ENCODE assay signal across 25 mouse cellular contexts in the genomic region with DNA sequence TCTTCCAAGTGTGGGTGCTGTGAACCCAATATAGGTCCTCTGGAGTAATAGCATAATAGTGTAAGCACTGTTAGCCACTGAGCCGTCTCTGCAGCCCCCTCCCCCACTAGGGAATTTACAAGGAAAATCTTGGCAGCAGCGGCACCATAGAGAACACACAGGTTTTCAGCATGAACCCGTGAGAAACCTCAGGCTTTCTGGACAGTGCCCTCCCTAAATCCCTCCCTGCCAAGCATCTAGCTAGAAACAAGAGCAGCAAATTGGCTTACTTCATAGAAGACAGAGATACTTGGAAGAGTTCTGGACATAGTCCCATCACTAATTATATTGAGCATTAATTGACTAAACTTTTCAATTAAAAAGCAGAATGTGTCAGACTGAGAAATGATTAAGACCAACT. TPM values are rescaled to one million over a fixed set of nuclear protein-coding genes. Genes with fewer than 3 reads are reported as not detected.
DNase-seq lines count a peak whose midpoint lies in the region; ATAC-seq and TF ChIP-seq lines count a peak whose summit lies in the region.
"Had no signal": no experiment of that assay in that cellular context is flagged by ENCODE, and none has a peak within 500 bp of the region (broad histone marks: within the 10 kb centered on the region; RNA-seq: fewer than 3 reads in every experiment).

No protein-coding gene starts in this region.

- no peaks in the 10 kb centered on the region for H3K4me1 ChIP-seq in forebrain, embryonic 14.5 days (ENCODE audit: control insufficient read depth, insufficient read depth, low read length)
- H3K4me1 ChIP-seq in forebrain, embryonic 12.5 days: no peaks in the 10 kb centered on the region
- no peaks in the 10 kb centered on the region for H3K4me1 ChIP-seq in intestine, embryonic 14.5 days (replicated peaks; ENCODE audit: control insufficient read depth, insufficient read depth, low read length)
- H3K4me1 ChIP-seq in intestine, embryonic 16.5 days (ENCODE audit: control insufficient read depth, insufficient read depth, low read length): peaks cover 4% of the 10 kb centered on the region; the same call in 1 of the 2 replicates
- H3K4me1 ChIP-seq in hindbrain, postnatal 0 days (ENCODE audit: insufficient read depth, low read length): no peaks in the 10 kb centered on the region
- H3K4me1 ChIP-seq: forebrain, embryonic 10.5 days; heart, embryonic 12.5 days; heart, embryonic 15.5 days; intestine, embryonic 15.5 days had no signal

- no peak overlapping the region for H3K4me2 ChIP-seq in forebrain, embryonic 14.5 days (ENCODE audit: low read length)
- H3K4me2 ChIP-seq in forebrain, embryonic 12.5 days: no peak overlapping the region
- no peak overlapping the region for H3K4me2 ChIP-seq in intestine, embryonic 14.5 days (ENCODE audit: low read length)
- no peak overlapping the region for H3K4me2 ChIP-seq in intestine, embryonic 16.5 days (ENCODE audit: low read depth, low read length)
- no peak overlapping the region for H3K4me2 ChIP-seq in hindbrain, postnatal 0 days (ENCODE audit: low read depth, low read length)
- H3K4me2 ChIP-seq: heart, embryonic 12.5 days; heart, embryonic 15.5 days; hindbrain, embryonic 14.5 days; intestine, embryonic 15.5 days had no signal

- H3K9me3 ChIP-seq in forebrain, embryonic 14.5 days (replicated peaks; ENCODE audit: control insufficient read depth, low read length): no peaks in the 10 kb centered on the region
- no peaks in the 10 kb centered on the region for H3K9me3 ChIP-seq in forebrain, embryonic 12.5 days
- H3K9me3 ChIP-seq in intestine, embryonic 14.5 days (ENCODE audit: control insufficient read depth, low read length): no peaks in the 10 kb centered on the region
- H3K9me3 ChIP-seq in intestine, embryonic 16.5 days (ENCODE audit: control insufficient read depth, low read length): no peaks in the 10 kb centered on the region
- H3K9me3 ChIP-seq in hindbrain, postnatal 0 days (ENCODE audit: low read length): no peaks in the 10 kb centered on the region
- H3K9me3 ChIP-seq: forebrain, embryonic 10.5 days; heart, embryonic 12.5 days; heart, embryonic 15.5 days; intestine, embryonic 15.5 days had no signal

- WGBS in forebrain, embryonic 14.5 days: 44% methylated on average over 3 of the region's 3 CpGs
- WGBS in forebrain, embryonic 12.5 days: 57% methylated on average over 3 of the region's 3 CpGs
- WGBS in intestine, embryonic 14.5 days: 63% methylated on average over 3 of the region's 3 CpGs
- 64% methylated on average over 3 of the region's 3 CpGs for WGBS in intestine, embryonic 16.5 days
- WGBS in hindbrain, postnatal 0 days: 44% methylated on average over 3 of the region's 3 CpGs

- no peaks in the 10 kb centered on the region for H3K27me3 ChIP-seq in forebrain, embryonic 14.5 days (replicated peaks; ENCODE audit: control insufficient read depth, insufficient read depth, low read length)
- no peaks in the 10 kb centered on the region for H3K27me3 ChIP-seq in forebrain, embryonic 12.5 days
- no peaks in the 10 kb centered on the region for H3K27me3 ChIP-seq in intestine, embryonic 14.5 days (replicated peaks; ENCODE audit: control insufficient read depth, insufficient read depth, low read length)
- no peaks in the 10 kb centered on the region for H3K27me3 ChIP-seq in intestine, embryonic 16.5 days (replicated peaks; ENCODE audit: control insufficient read depth, insufficient read depth, low read length)
- no peaks in the 10 kb centered on the region for H3K27me3 ChIP-seq in hindbrain, postnatal 0 days (ENCODE audit: insufficient read depth, low read length)
- H3K27me3 ChIP-seq: heart, embryonic 12.5 days; heart, embryonic 15.5 days; intestine, embryonic 15.5 days had no signal

- H3K4me3 ChIP-seq in forebrain, embryonic 14.5 days (ENCODE audit: low read depth, low read length): no peak overlapping the region
- H3K4me3 ChIP-seq in forebrain, embryonic 12.5 days (replicated peaks): no peak overlapping the region
- H3K4me3 ChIP-seq in intestine, embryonic 14.5 days (ENCODE audit: low read depth, low read length): no peak overlapping the region
- no peak overlapping the region for H3K4me3 ChIP-seq in intestine, embryonic 16.5 days (ENCODE audit: low read length)
- no peak overlapping the region for H3K4me3 ChIP-seq in hindbrain, postnatal 0 days (ENCODE audit: low read length)
- H3K4me3 ChIP-seq: forebrain, embryonic 10.5 days; gastrocnemius, adult 2 months; heart, embryonic 12.5 days; heart, embryonic 15.5 days; intestine, embryonic 15.5 days had no signal

- no peak overlapping the region for H3K27ac ChIP-seq in forebrain, embryonic 14.5 days (ENCODE audit: low read depth, low read length)
- no peak overlapping the region for H3K27ac ChIP-seq in forebrain, embryonic 12.5 days
- H3K27ac ChIP-seq in intestine, embryonic 14.5 days (ENCODE audit: low read depth): no peak overlapping the region
- H3K27ac ChIP-seq in intestine, embryonic 16.5 days (ENCODE audit: low read length): no peak overlapping the region
- no peak overlapping the region for H3K27ac ChIP-seq in hindbrain, postnatal 0 days
- H3K27ac ChIP-seq: forebrain, embryonic 10.5 days; gastrocnemius, adult 2 months; heart, embryonic 15.5 days; hindbrain, embryonic 14.5 days; intestine, embryonic 15.5 days had no signal

- DNase-seq in forebrain, embryonic 14.5 days (ENCODE audit: low spot score): peak; percentile 71
- DNase-seq in intestine, embryonic 14.5 days (ENCODE audit: low spot score): peak; percentile 21
- DNase-seq in retina, postnatal 1 day: peak; percentile 37
- DNase-seq in retina, embryonic 14.5 days (ENCODE audit: low spot score): no peak
- no peak for DNase-seq in hindbrain, postnatal 0 days (ENCODE audit: low spot score)
- DNase-seq in urinary bladder, adult 2 months (ENCODE audit: low spot score): no peak
- DNase-seq: adrenal gland, adult 2 months; adrenal gland, postnatal 14 days; cerebellum, adult 11-12 months; cerebellum, adult 8-10 months; cerebellum, postnatal 36 days; forebrain, postnatal 0 days; gastrocnemius, adult 2 months; gastrocnemius, postnatal 14 days; heart, adult 18-20 months; heart, postnatal 10 days; heart, postnatal 4 days had no signal

- peak; percentile 50; the same call in 1 of the 2 replicates for ATAC-seq in forebrain, embryonic 14.5 days
- ATAC-seq in forebrain, embryonic 12.5 days (ENCODE audit: low FRiP score): no peak
- no peak for ATAC-seq in intestine, embryonic 14.5 days (replicated peaks; ENCODE audit: low FRiP score, low TSS enrichment, low read depth)
- no peak for ATAC-seq in intestine, embryonic 16.5 days
- ATAC-seq in hindbrain, postnatal 0 days: no peak
- ATAC-seq: forebrain, postnatal 0 days; intestine, embryonic 15.5 days had no signal

- no peak overlapping the region for H3K9ac ChIP-seq in forebrain, embryonic 14.5 days (ENCODE audit: low read length)
- no peak overlapping the region for H3K9ac ChIP-seq in forebrain, embryonic 12.5 days
- no peak overlapping the region for H3K9ac ChIP-seq in intestine, embryonic 14.5 days (ENCODE audit: low read length)
- H3K9ac ChIP-seq in intestine, embryonic 16.5 days (ENCODE audit: low read depth, low read length): no peak overlapping the region
- H3K9ac ChIP-seq in hindbrain, postnatal 0 days (replicated peaks; ENCODE audit: low read length): no peak overlapping the region
- H3K9ac ChIP-seq: forebrain, postnatal 0 days; heart, embryonic 12.5 days; heart, embryonic 15.5 days; hindbrain, embryonic 14.5 days; intestine, embryonic 15.5 days had no signal

- H3K36me3 ChIP-seq in forebrain, embryonic 14.5 days (ENCODE audit: control insufficient read depth, insufficient read depth, low read length): no peaks in the 10 kb centered on the region
- H3K36me3 ChIP-seq in forebrain, embryonic 12.5 days (replicated peaks): no peaks in the 10 kb centered on the region
- H3K36me3 ChIP-seq in intestine, embryonic 14.5 days (ENCODE audit: control insufficient read depth, insufficient read depth, low read length): no peaks in the 10 kb centered on the region
- H3K36me3 ChIP-seq in intestine, embryonic 16.5 days (ENCODE audit: control insufficient read depth, insufficient read depth, low read length): no peaks in the 10 kb centered on the region
- no peaks in the 10 kb centered on the region for H3K36me3 ChIP-seq in hindbrain, postnatal 0 days (ENCODE audit: insufficient read depth, low read length)
- H3K36me3 ChIP-seq: forebrain, embryonic 10.5 days; G1E; heart, embryonic 12.5 days; heart, embryonic 15.5 days; intestine, embryonic 15.5 days had no signal

- TF ChIP-seq CTCF in hindbrain, postnatal 0 days (IDR thresholded peaks at IDR 0.05; ENCODE audit: low read depth): no peak

RNA-seq across cellular contexts. Expression of gene Ank3, which starts 49.6 kb away (rescaled TPM):
- polyA plus RNA-seq in forebrain, embryonic 14.5 days (2014; fragmentation: Nextera tagmentation; extraction: Ambion mirVana): 60.0 and 84.2 TPM in 2 replicates
- 64.6 and 68.1 TPM in 2 replicates for polyA plus RNA-seq in forebrain, embryonic 12.5 days (2016; fragmentation: Nextera tagmentation; extraction: Ambion mirVana)
- 24.7 and 29.0 TPM in 2 replicates for polyA plus RNA-seq in intestine, embryonic 14.5 days (2014; fragmentation: Nextera tagmentation; extraction: Ambion mirVana)
- 21.7 and 26.8 TPM in 2 replicates for polyA plus RNA-seq in intestine, embryonic 16.5 days (2015; fragmentation: Nextera tagmentation; extraction: Ambion mirVana)
- 200 and 239 TPM in 2 replicates for total RNA-seq in hindbrain, postnatal 0 days (2014; rRNA removed)
- 58.7 and 60.1 TPM in 2 replicates for polyA plus RNA-seq in hindbrain, postnatal 0 days (2015; fragmentation: Nextera tagmentation; extraction: Ambion mirVana)
- polyA plus RNA-seq in urinary bladder, adult 2 months (2012; rRNA removed): 27.3 and 40.3 TPM in 2 replicates
- polyA plus RNA-seq: G1E had no signal

Comparison
In these comparisons a context has a peak if more than half of its experiments do, and no peak if none do; other contexts are left out.
1. DNase-seq: peak in forebrain, embryonic 14.5 days (single experiment), intestine, embryonic 14.5 days (single experiment) and retina, postnatal 1 day (single experiment); none in retina, embryonic 14.5 days (single experiment), hindbrain, postnatal 0 days (single experiment) and urinary bladder, adult 2 months (single experiment).